Mouse (Mus musculus): ENCODE data around the gene Kcnmb3. TPM values are rescaled to one million over a fixed set of nuclear protein-coding genes. Genes with fewer than 3 reads are reported as not detected.

The Kcnmb3 gene
- polyA plus RNA-seq, 1 experiment from 2014 or later = not detected

- Histone ChIP-seq H3K4me2 (ENCODE audit: low read depth) (no peak overlapping the region), H3K4me3 (ENCODE audit: low read depth, low read length) (no peak overlapping the region), H3K36me3 (ENCODE audit: control insufficient read depth, insufficient read depth, low read length) (no peaks in the 10 kb centered on the region), H3K4me1 (ENCODE audit: control insufficient read depth, insufficient read depth, low read length) (no peaks in the 10 kb centered on the region), H3K27ac (ENCODE audit: low read depth, low read length) (no peak overlapping the region), H3K27me3 (ENCODE audit: control insufficient read depth, insufficient read depth, low read length) (no peaks in the 10 kb centered on the region), H3K9ac (ENCODE audit: low read length) (no peak overlapping the region), H3K9me3 (ENCODE audit: control insufficient read depth, low read length) (no peaks in the 10 kb centered on the region)
- ATAC-seq (ENCODE audit: insufficient read depth, low FRiP score, low TSS enrichment) = no peak
- DNase-seq (ENCODE audit: low spot score) = no peak
- 93% methylated on average over 2 of the region's 2 CpGs for WGBS
These were observed 8.3 kb upstream of the Kcnmb3 start for GRCm38 (mm10) chr3:32500346-32500745.

GRCm38 (mm10) chr3:32496711-32497070, 4.7 kb upstream of the Kcnmb3 start:
- DNase-seq (ENCODE audit: low spot score) (no peak), ATAC-seq (ENCODE audit: insufficient read depth, low FRiP score, low TSS enrichment) (no peak)
- no peak overlapping the region for H3K9ac ChIP-seq (ENCODE audit: low read length)
- H3K4me3 ChIP-seq (ENCODE audit: low read depth, low read length) = no peak overlapping the region
- WGBS = 100% methylated on average over 1 of the region's 1 CpGs
- no peaks in the 10 kb centered on the region for H3K27me3 ChIP-seq (ENCODE audit: control insufficient read depth, insufficient read depth, low read length)
- H3K9me3 ChIP-seq (ENCODE audit: control insufficient read depth, low read length) = no peaks in the 10 kb centered on the region
- no peak overlapping the region for H3K4me2 ChIP-seq (ENCODE audit: low read depth)
- no peaks in the 10 kb centered on the region for H3K36me3 ChIP-seq (ENCODE audit: control insufficient read depth, insufficient read depth, low read length)
- no peak overlapping the region for H3K27ac ChIP-seq (ENCODE audit: low read depth, low read length)
- no peaks in the 10 kb centered on the region for H3K4me1 ChIP-seq (ENCODE audit: control insufficient read depth, insufficient read depth, low read length)

- H3K27ac ChIP-seq (ENCODE audit: low read depth, low read length) = no peak overlapping the region
- H3K4me1 ChIP-seq (ENCODE audit: control insufficient read depth, insufficient read depth, low read length) = no peaks in the 10 kb centered on the region
These were observed 4.1 kb upstream of the Kcnmb3 start for GRCm38 (mm10) chr3:32495856-32496710.

GRCm38 (mm10) chr3:32495088-32495770, 3.2 kb upstream of the Kcnmb3 start:
- DNase-seq (ENCODE audit: low spot score) = no peak
- no peaks in the 10 kb centered on the region for H3K27me3 ChIP-seq (ENCODE audit: control insufficient read depth, insufficient read depth, low read length)
- H3K4me3 ChIP-seq (ENCODE audit: low read depth, low read length) = no peak overlapping the region
- no peak overlapping the region for H3K4me2 ChIP-seq (ENCODE audit: low read depth)
- WGBS = 55% methylated on average over 8 of the region's 8 CpGs
- H3K9me3 ChIP-seq (ENCODE audit: control insufficient read depth, low read length) = no peaks in the 10 kb centered on the region
- no peak overlapping the region for H3K27ac ChIP-seq (ENCODE audit: low read depth, low read length)
- H3K4me1 ChIP-seq (ENCODE audit: control insufficient read depth, insufficient read depth, low read length) = no peaks in the 10 kb centered on the region
- no peaks in the 10 kb centered on the region for H3K36me3 ChIP-seq (ENCODE audit: control insufficient read depth, insufficient read depth, low read length)
- ATAC-seq (ENCODE audit: insufficient read depth, low FRiP score, low TSS enrichment) = no peak
- no peak overlapping the region for H3K9ac ChIP-seq (ENCODE audit: low read length)

More at GRCm38 (mm10) chr3:32495856-32496710, 4.1 kb upstream of the Kcnmb3 start:
- Histone ChIP-seq H3K36me3 (ENCODE audit: control insufficient read depth, insufficient read depth, low read length) (no peaks in the 10 kb centered on the region), H3K4me3 (ENCODE audit: low read depth, low read length) (no peak overlapping the region), H3K9me3 (ENCODE audit: control insufficient read depth, low read length) (no peaks in the 10 kb centered on the region), H3K4me2 (ENCODE audit: low read depth) (no peak overlapping the region), H3K27me3 (ENCODE audit: control insufficient read depth, insufficient read depth, low read length) (no peaks in the 10 kb centered on the region), H3K9ac (ENCODE audit: low read length) (no peak overlapping the region)
- WGBS = 45% methylated on average over 8 of the region's 8 CpGs
- DNase-seq (ENCODE audit: low spot score) = no peak
- no peak for ATAC-seq (ENCODE audit: insufficient read depth, low FRiP score, low TSS enrichment)

GRCm38 (mm10) chr3:32494387-32495087, 2.5 kb upstream of the Kcnmb3 start:
- H3K4me2 ChIP-seq (ENCODE audit: low read depth) = no peak overlapping the region
- H3K27ac ChIP-seq (ENCODE audit: low read depth, low read length) = no peak overlapping the region
- 90% methylated on average over 8 of the region's 8 CpGs for WGBS
- no peaks in the 10 kb centered on the region for H3K36me3 ChIP-seq (ENCODE audit: control insufficient read depth, insufficient read depth, low read length)
- H3K27me3 ChIP-seq (ENCODE audit: control insufficient read depth, insufficient read depth, low read length) = no peaks in the 10 kb centered on the region
- no peaks in the 10 kb centered on the region for H3K9me3 ChIP-seq (ENCODE audit: control insufficient read depth, low read length)
- no peak overlapping the region for H3K4me3 ChIP-seq (ENCODE audit: low read depth, low read length)
- no peak for ATAC-seq (ENCODE audit: insufficient read depth, low FRiP score, low TSS enrichment)
- H3K9ac ChIP-seq (ENCODE audit: low read length) = no peak overlapping the region
- DNase-seq (ENCODE audit: low spot score) = no peak
- no peaks in the 10 kb centered on the region for H3K4me1 ChIP-seq (ENCODE audit: control insufficient read depth, insufficient read depth, low read length)

GRCm38 (mm10) chr3:32490928-32491315, 1.1 kb downstream of the Kcnmb3 start:
- no peaks in the 10 kb centered on the region for H3K36me3 ChIP-seq (ENCODE audit: control insufficient read depth, insufficient read depth, low read length)
- no peaks in the 10 kb centered on the region for H3K4me1 ChIP-seq (ENCODE audit: control insufficient read depth, insufficient read depth, low read length)
- H3K27ac ChIP-seq (ENCODE audit: low read depth, low read length) = no peak overlapping the region
- H3K4me2 ChIP-seq (ENCODE audit: low read depth) = no peak overlapping the region
- H3K4me3 ChIP-seq (ENCODE audit: low read depth, low read length) = no peak overlapping the region
- no peaks in the 10 kb centered on the region for H3K9me3 ChIP-seq (ENCODE audit: control insufficient read depth, low read length)
- DNase-seq (ENCODE audit: low spot score) (no peak), ATAC-seq (ENCODE audit: insufficient read depth, low FRiP score, low TSS enrichment) (no peak)
- H3K27me3 ChIP-seq (ENCODE audit: control insufficient read depth, insufficient read depth, low read length) = no peaks in the 10 kb centered on the region
- H3K9ac ChIP-seq (ENCODE audit: low read length) = no peak overlapping the region

- WGBS = 69% methylated on average over 15 of the region's 15 CpGs
- no peak overlapping the region for H3K4me3 ChIP-seq (ENCODE audit: low read depth, low read length)
- no peaks in the 10 kb centered on the region for H3K9me3 ChIP-seq (ENCODE audit: control insufficient read depth, low read length)
- no peak overlapping the region for H3K4me2 ChIP-seq (ENCODE audit: low read depth)
- H3K36me3 ChIP-seq (ENCODE audit: control insufficient read depth, insufficient read depth, low read length) = no peaks in the 10 kb centered on the region
- H3K27ac ChIP-seq (ENCODE audit: low read depth, low read length) = no peak overlapping the region
- no peaks in the 10 kb centered on the region for H3K27me3 ChIP-seq (ENCODE audit: control insufficient read depth, insufficient read depth, low read length)
- no peak overlapping the region for H3K9ac ChIP-seq (ENCODE audit: low read length)
- no peak for DNase-seq (ENCODE audit: low spot score)
- no peaks in the 10 kb centered on the region for H3K4me1 ChIP-seq (ENCODE audit: control insufficient read depth, insufficient read depth, low read length)
- no peak for ATAC-seq (ENCODE audit: insufficient read depth, low FRiP score, low TSS enrichment)
These were observed 1.7 kb downstream of the Kcnmb3 start for GRCm38 (mm10) chr3:32490076-32490927.

- H3K27ac ChIP-seq (ENCODE audit: low read depth, low read length) = no peak overlapping the region
- no peaks in the 10 kb centered on the region for H3K4me1 ChIP-seq (ENCODE audit: control insufficient read depth, insufficient read depth, low read length)
- no peaks in the 10 kb centered on the region for H3K27me3 ChIP-seq (ENCODE audit: control insufficient read depth, insufficient read depth, low read length)
- H3K36me3 ChIP-seq (ENCODE audit: control insufficient read depth, insufficient read depth, low read length) = no peaks in the 10 kb centered on the region
- no peaks in the 10 kb centered on the region for H3K9me3 ChIP-seq (ENCODE audit: control insufficient read depth, low read length)
- no peak for ATAC-seq (ENCODE audit: insufficient read depth, low FRiP score, low TSS enrichment)
- H3K4me2 ChIP-seq (ENCODE audit: low read depth) = no peak overlapping the region
- H3K9ac ChIP-seq (ENCODE audit: low read length) = no peak overlapping the region
- 82% methylated on average over 6 of the region's 6 CpGs for WGBS
- H3K4me3 ChIP-seq (ENCODE audit: low read depth, low read length) = no peak overlapping the region
- DNase-seq (ENCODE audit: low spot score) = no peak
These were observed 3.9 kb downstream of the Kcnmb3 start for GRCm38 (mm10) chr3:32488172-32488571.

Data from neural tube, embryonic 11.5 days (tissue).